Mouse (Mus musculus) hindbrain, embryonic 14.5 days (tissue): Measurements from ENCODE around the gene Rassf9. TPM values are rescaled to one million over a fixed set of nuclear protein-coding genes. Genes with fewer than 3 reads are reported as not detected.

ENCODE experiments used
- ATAC-seq: fragments of 200-750 bp; cut with Nextera tagmentation; 2 replicates; pipeline ENCODE4 v1.8.0; 2017; ENCODE audit warnings: moderate number of reproducible peaks, mild to moderate bottlenecking, moderate TSS enrichment, moderate library complexity; ENCODE audit not compliant: low FRiP score
- DNase-seq: peaks from one replicate; pipeline ENCODE4 v3.0.0-alpha.2; 2015; ENCODE audit warnings: low spot score
- H3K27ac ChIP-seq: fragments of 300-500 bp; sonication (generic); 2 replicates; pipeline ENCODE4 v1.5.1; 2014; ENCODE audit warnings: mild to moderate bottlenecking, moderate library complexity
- H3K27me3 ChIP-seq: fragments of 300-500 bp; sonication (generic); 2 replicates; pipeline ENCODE4 v1.6.1; 2014; ENCODE audit warnings: mild to moderate bottlenecking, low read length, mixed read lengths; ENCODE audit not compliant: control insufficient read depth, insufficient read depth
- H3K36me3 ChIP-seq: fragments of 300-500 bp; sonication (generic); replicated peaks from 2 replicates; pipeline ENCODE4 v1.6.1; 2014; ENCODE audit not compliant: control insufficient read depth, insufficient read depth
- H3K4me1 ChIP-seq: fragments of 300-500 bp; sonication (generic); replicated peaks from 2 replicates; pipeline ENCODE4 v1.6.1; 2014; ENCODE audit warnings: antibody characterized with exemption, low read length, mixed read lengths; ENCODE audit not compliant: control insufficient read depth, insufficient read depth
- H3K4me2 ChIP-seq: fragments of 300-500 bp; sonication (generic); replicated peaks from 2 replicates; pipeline ENCODE4 v1.6.1; 2014; ENCODE audit warnings: mild to moderate bottlenecking, moderate library complexity
- H3K4me3 ChIP-seq: fragments of 300-500 bp; sonication (generic); replicated peaks from 2 replicates; pipeline ENCODE4 v1.5.1; 2014; ENCODE audit warnings: mild to moderate bottlenecking, low read length
- H3K9ac ChIP-seq: fragments of 300-500 bp; sonication (generic); 2 replicates; pipeline ENCODE4 v1.6.1; 2014
- H3K9me3 ChIP-seq: fragments of 300-500 bp; sonication (generic); 2 replicates; pipeline ENCODE4 v1.6.1; 2016; ENCODE audit warnings: low read length; ENCODE audit not compliant: control insufficient read depth
- WGBS: fragments of 180-500 bp; shearing (Covaris S2); extraction: QIAGEN DNeasy Blood & Tissue Kit; methylation state at CpG from one replicate; pipeline ENCODE4 v1.1.7; 2014; 5-methylcytosine and 5-hydroxymethylcytosine counted together
- polyA plus RNA-seq: library from polyadenylated mRNA; unstranded; fragments of >200 nt; fragmentation: Nextera tagmentation; extraction: Ambion mirVana; gene quantifications from 2 replicates; pipeline ENCODE4 v1.2.1, GENCODE M21; 2014

The Rassf9 gene
- 2.7 and 3.5 TPM in 2 replicates for polyA plus RNA-seq

DNA sequence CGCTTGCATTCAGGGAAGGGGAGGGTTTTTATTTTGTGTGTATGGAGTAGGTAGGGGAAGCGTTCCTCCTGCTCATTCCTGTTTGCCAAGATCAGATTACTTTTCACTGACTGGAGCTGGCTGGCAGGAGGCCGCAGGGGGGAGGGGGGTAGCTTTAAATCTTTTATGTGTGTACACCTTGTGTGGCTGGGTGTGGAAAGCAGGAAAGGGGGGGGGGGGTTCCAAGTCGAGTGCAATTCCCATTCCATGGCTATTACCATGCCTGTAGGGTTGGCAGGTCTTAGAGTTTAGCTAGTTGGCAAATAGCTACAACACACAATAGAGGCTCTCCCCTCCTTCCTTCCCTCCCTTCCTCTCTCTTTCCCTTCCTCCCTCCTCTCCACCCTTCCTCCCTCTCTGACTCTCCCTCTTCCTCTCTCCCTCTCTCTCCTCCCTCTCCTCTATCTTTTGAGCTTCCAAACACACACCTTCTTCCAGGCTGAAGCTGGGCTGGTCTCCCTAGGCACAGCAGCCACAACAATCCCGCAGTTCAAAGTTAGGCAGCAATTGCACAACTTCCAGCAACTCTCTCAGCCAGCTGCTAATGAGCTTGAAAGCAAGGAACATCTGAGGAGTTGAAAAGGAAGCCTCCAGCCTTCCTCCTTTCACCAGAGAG is at the start of gene Rassf9:
Gene Rassf9 (plus strand): TSS at position 416 of the 655 bp plus-strand sequence.
- Histone ChIP-seq H3K27me3 (no peaks in the 10 kb centered on the region), H3K4me1 (no peaks in the 10 kb centered on the region), H3K9ac (no peak within 1 kb of the TSS), H3K4me2 (no peak within 1 kb of the TSS), H3K27ac (no peak within 1 kb of the TSS), H3K36me3 (no peaks in the 10 kb centered on the region), H3K4me3 (0 out of 2 replicates have a peak within 1 kb of the TSS, but pooled peaks have one; percentile 3), H3K9me3 (no peaks in the 10 kb centered on the region)
- ATAC-seq: peak; percentile 27; the same call in 1 of the 2 replicates
- DNase-seq: no peak
- WGBS: 14% methylated on average over 5 of the region's 5 CpGs

DNA sequence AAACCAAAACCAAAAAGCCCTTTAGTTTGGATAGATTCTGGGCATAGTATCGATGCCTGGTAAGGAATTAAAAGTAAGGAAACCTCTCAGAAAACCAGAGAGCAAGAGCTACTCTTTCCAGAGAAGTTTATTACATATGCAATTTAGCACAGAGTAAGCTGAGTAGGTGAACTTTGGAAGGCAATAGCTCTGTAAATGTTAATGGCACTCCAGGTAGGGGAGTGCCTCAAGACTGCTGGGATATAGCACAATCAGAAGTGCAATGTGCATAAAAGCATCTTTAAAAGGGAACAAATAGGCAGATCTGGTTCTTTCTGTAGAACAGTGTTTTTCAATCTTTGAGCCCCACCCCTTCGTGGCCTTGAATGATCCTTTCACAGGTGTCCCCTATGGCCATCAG is 42.6 kb upstream of the Rassf9 start:
- DNase-seq (no peak), ATAC-seq (no peak)
- WGBS: 89% methylated on average over 2 of the region's 2 CpGs
- H3K4me1 ChIP-seq: no peaks in the 10 kb centered on the region
- H3K27ac ChIP-seq: no peak overlapping the region
- H3K4me3 ChIP-seq: no peak overlapping the region
- no peaks in the 10 kb centered on the region for H3K27me3 ChIP-seq
- no peaks in the 10 kb centered on the region for H3K36me3 ChIP-seq
- H3K9me3 ChIP-seq: no peaks in the 10 kb centered on the region
- no peak overlapping the region for H3K4me2 ChIP-seq
- H3K9ac ChIP-seq: no peak overlapping the region

GRCm38 (mm10) chr10:102490386-102490785 is 21.6 kb upstream of the Rassf9 start, which contains the start of gene Nts:
Gene Nts, minus strand, starts transcription at chr10:102490486.
- Histone ChIP-seq H3K4me3 (no peak within 1 kb of the TSS), H3K27ac (no peak within 1 kb of the TSS), H3K27me3 (no peaks in the 10 kb centered on the region), H3K36me3 (no peaks in the 10 kb centered on the region), H3K9ac (no peak within 1 kb of the TSS), H3K4me2 (no peak within 1 kb of the TSS), H3K4me1 (no peaks in the 10 kb centered on the region), H3K9me3 (no peaks in the 10 kb centered on the region)
- DNase-seq: no peak
- 45% methylated on average over 3 of the region's 3 CpGs for WGBS
- no peak for ATAC-seq

DNA sequence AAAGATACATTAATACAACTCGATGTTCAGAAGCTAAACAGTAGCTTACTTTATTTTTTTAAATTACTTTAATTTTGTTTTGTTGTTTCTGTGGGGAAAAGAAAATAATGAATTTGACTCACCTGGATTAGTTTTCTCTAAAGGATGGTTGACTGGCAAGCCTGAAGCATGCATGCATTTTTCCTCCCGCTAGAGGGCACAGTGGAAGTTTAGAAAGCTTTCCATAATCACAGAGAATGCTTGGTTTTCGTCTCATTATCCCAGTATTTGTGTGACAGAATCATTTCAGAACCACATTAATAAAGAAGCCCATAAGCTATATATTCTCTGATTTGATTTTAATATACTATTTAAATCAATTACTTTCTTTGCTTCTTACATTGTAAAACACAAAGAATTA is 20.2 kb upstream of the Rassf9 start:
- Histone ChIP-seq H3K4me2 (no peak overlapping the region), H3K27me3 (no peaks in the 10 kb centered on the region), H3K9me3 (no peaks in the 10 kb centered on the region), H3K27ac (no peak overlapping the region), H3K9ac (no peak overlapping the region), H3K4me3 (no peak overlapping the region), H3K4me1 (no peaks in the 10 kb centered on the region), H3K36me3 (no peaks in the 10 kb centered on the region)
- DNase-seq (peak; percentile 80), ATAC-seq (no peak)
- 13% methylated on average over 3 of the region's 3 CpGs for WGBS

GRCm38 (mm10) chr10:102498754-102499153 is 13.3 kb upstream of the Rassf9 start:
- H3K4me1 ChIP-seq: no peaks in the 10 kb centered on the region
- H3K4me2 ChIP-seq: no peak overlapping the region
- no peak overlapping the region for H3K9ac ChIP-seq
- ATAC-seq (no peak), DNase-seq (peak; percentile 38)
- no peak overlapping the region for H3K4me3 ChIP-seq
- H3K27me3 ChIP-seq: no peaks in the 10 kb centered on the region
- no peaks in the 10 kb centered on the region for H3K36me3 ChIP-seq
- no peaks in the 10 kb centered on the region for H3K9me3 ChIP-seq
- no peak overlapping the region for H3K27ac ChIP-seq
- 34% methylated on average over 4 of the region's 4 CpGs for WGBS

DNA sequence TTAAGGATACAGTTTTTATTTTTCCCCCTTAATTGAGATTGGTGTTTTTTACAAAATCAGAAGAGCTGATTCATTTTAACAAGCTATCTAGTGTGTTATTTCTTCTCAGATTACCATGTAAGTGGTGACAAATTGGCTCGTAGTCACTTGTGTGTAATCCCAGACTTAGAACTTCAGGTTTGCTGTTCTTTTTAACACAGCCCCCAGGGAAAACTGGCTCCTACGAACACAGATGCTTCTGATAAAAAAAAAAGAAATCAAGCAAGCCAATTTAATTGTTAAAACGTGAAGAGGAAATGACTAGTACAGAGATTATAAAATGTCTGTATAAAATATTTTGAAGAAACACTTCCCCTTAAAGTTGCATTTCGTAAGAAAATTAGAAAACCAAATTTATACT is 4.6 kb upstream of the Rassf9 start:
- Histone ChIP-seq H3K4me2 (no peak overlapping the region), H3K36me3 (no peaks in the 10 kb centered on the region), H3K27me3 (no peaks in the 10 kb centered on the region), H3K4me1 (no peaks in the 10 kb centered on the region), H3K4me3 (no peak overlapping the region), H3K9ac (no peak overlapping the region), H3K27ac (no peak overlapping the region), H3K9me3 (no peaks in the 10 kb centered on the region)
- no peak for DNase-seq
- no peak for ATAC-seq
- 73% methylated on average over 4 of the region's 4 CpGs for WGBS

DNA sequence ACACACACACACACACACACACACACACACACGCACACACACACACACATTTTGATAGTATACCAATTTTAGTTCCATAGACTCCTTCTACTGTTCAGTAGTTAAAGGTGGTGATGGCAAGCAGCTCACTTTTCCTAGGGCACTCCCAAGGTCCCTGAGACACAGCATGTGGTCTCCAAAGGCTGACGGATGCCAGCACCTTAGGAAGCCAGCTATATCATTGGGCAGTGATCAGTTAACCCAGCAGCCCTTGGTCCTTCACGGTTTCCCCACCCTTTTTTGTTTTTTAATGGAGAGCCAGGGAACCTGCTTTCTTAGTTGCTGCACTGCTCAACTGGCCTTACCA is 588 bp upstream of the Rassf9 start:
- no peak overlapping the region for H3K9ac ChIP-seq
- 0 out of 2 replicates have a peak, but pooled peaks have one; percentile 14 for ATAC-seq
- no peak overlapping the region for H3K4me2 ChIP-seq
- WGBS: 47% methylated on average over 3 of the region's 3 CpGs
- H3K9me3 ChIP-seq: no peaks in the 10 kb centered on the region
- no peaks in the 10 kb centered on the region for H3K36me3 ChIP-seq
- no peak overlapping the region for H3K27ac ChIP-seq
- H3K4me3 ChIP-seq: no peak overlapping the region
- H3K27me3 ChIP-seq: no peaks in the 10 kb centered on the region
- DNase-seq: no peak
- no peaks in the 10 kb centered on the region for H3K4me1 ChIP-seq

DNA sequence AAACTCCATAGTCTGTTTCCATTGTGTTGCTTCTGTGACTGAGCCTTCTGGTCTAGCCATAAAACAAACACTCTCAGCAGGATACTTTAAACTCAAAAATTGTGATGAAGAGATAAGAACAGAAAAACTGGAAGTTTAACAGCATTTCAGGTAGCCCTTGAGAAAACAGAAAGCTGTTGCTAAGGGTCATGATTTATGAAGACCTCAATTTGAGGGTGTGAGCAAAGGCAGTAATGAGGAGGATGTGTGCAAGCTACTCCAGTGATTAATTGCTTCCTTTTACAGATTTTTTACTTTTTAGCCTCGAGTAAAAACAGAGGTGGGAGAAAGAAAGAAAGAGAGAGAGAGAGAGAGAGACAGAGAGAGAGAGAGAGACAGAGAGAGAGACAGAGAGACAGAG is 2.1 kb downstream of the Rassf9 start:
- Histone ChIP-seq H3K4me1 (no peaks in the 10 kb centered on the region), H3K4me3 (no peak overlapping the region), H3K36me3 (no peaks in the 10 kb centered on the region), H3K27me3 (no peaks in the 10 kb centered on the region), H3K27ac (no peak overlapping the region), H3K4me2 (no peak overlapping the region), H3K9ac (no peak overlapping the region), H3K9me3 (no peaks in the 10 kb centered on the region)
- no peak for DNase-seq
- no peak for ATAC-seq
- 35% methylated on average over 1 of the region's 1 CpGs for WGBS

DNA sequence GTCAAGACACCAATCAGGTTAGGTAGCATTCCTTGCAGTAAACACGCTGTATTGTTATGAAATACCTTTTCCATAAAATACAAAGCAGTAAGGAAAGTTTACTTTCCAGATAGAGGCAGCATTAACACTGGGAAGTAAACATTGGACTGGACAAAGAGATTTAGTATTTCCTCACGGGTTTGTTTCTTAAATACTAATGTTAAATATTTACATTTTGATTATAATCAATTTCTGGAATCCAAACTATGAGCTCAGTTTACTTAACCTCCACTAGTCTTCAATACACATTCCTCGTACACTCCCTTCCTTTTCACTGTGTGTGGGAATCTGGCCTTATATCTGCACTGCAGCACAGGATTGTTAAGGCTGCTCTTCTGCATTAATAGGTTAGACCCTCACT is 15.9 kb downstream of the Rassf9 start:
- Histone ChIP-seq H3K27ac (no peak overlapping the region), H3K4me1 (no peaks in the 10 kb centered on the region), H3K27me3 (no peaks in the 10 kb centered on the region), H3K4me3 (no peak overlapping the region), H3K36me3 (no peaks in the 10 kb centered on the region), H3K9ac (no peak overlapping the region), H3K4me2 (no peak overlapping the region), H3K9me3 (no peaks in the 10 kb centered on the region)
- WGBS: 77% methylated on average over 3 of the region's 3 CpGs
- DNase-seq (no peak), ATAC-seq (no peak)

GRCm38 (mm10) chr10:102553941-102554340 is 41.9 kb downstream of the Rassf9 start:
- Histone ChIP-seq H3K27me3 (no peaks in the 10 kb centered on the region), H3K4me1 (no peaks in the 10 kb centered on the region), H3K4me3 (no peak overlapping the region), H3K27ac (no peak overlapping the region), H3K4me2 (no peak overlapping the region), H3K36me3 (no peaks in the 10 kb centered on the region), H3K9me3 (no peaks in the 10 kb centered on the region), H3K9ac (no peak overlapping the region)
- no peak for DNase-seq
- 79% methylated on average over 4 of the region's 4 CpGs for WGBS
- no peak for ATAC-seq
